Mouse (Mus musculus): ENCODE results near the gene Adi1. TPM values are rescaled to one million over a fixed set of nuclear protein-coding genes. Genes with fewer than 3 reads are reported as not detected.

The Adi1 gene
- total and polyA plus RNA-seq, 2 experiments from 2014 or later, result 6.4 to 23.4 TPM

GRCm38 (mm10) chr12:28635535-28636476 is 39.2 kb upstream of the Adi1 start, which contains the start of gene Rps7:
Gene Rps7, minus strand, starts transcription at chr12:28635953.
- no peaks in the 10 kb centered on the region for H3K27me3 ChIP-seq (ENCODE audit: insufficient read depth, low read length)
- ATAC-seq (ENCODE audit: low FRiP score) (peak; percentile 96), DNase-seq (ENCODE audit: low spot score) (peak; percentile 97)
- peak within 1 kb of the TSS; percentile 60 for H3K4me2 ChIP-seq (ENCODE audit: low read depth, low read length, poor library complexity, severe bottlenecking)
- H3K4me1 ChIP-seq (ENCODE audit: insufficient read depth, low read length), result peaks cover 5% of the 10 kb centered on the region; the same call in 1 of the 2 replicates
- H3K4me3 ChIP-seq (ENCODE audit: low read depth, low read length), result peak within 1 kb of the TSS; percentile 68
- peak within 1 kb of the TSS; percentile 83 for H3K27ac ChIP-seq (ENCODE audit: low read depth, low read length)
- H3K9me3 ChIP-seq (ENCODE audit: low read length), result no peaks in the 10 kb centered on the region
- 6% methylated on average over 69 of the region's 69 CpGs for WGBS
- H3K36me3 ChIP-seq (ENCODE audit: insufficient read depth, low read length), result peaks cover 31% of the 10 kb centered on the region
- TF ChIP-seq CTCF (IDR thresholded peaks at IDR 0.05), result no peak
- peak within 1 kb of the TSS; percentile 88 for H3K9ac ChIP-seq (replicated peaks; ENCODE audit: low read length, poor library complexity, severe bottlenecking)

GRCm38 (mm10) chr12:28636543-28636942 is 38.5 kb upstream of the Adi1 start:
- no peak for DNase-seq (ENCODE audit: low spot score)
- Histone ChIP-seq H3K4me1 (ENCODE audit: insufficient read depth, low read length) (peaks cover 5% of the 10 kb centered on the region; the same call in 1 of the 2 replicates), H3K4me3 (ENCODE audit: low read depth, low read length) (peak overlapping the region; percentile 68), H3K27ac (ENCODE audit: low read depth, low read length) (peak overlapping the region; percentile 83; the same call in 1 of the 2 replicates), H3K36me3 (ENCODE audit: insufficient read depth, low read length) (peaks cover 24% of the 10 kb centered on the region), H3K4me2 (ENCODE audit: low read depth, low read length, poor library complexity, severe bottlenecking) (peak overlapping the region; percentile 51; the same call in 1 of the 2 replicates), H3K9me3 (ENCODE audit: low read length) (no peaks in the 10 kb centered on the region), H3K9ac (replicated peaks; ENCODE audit: low read length, poor library complexity, severe bottlenecking) (no peak overlapping the region), H3K27me3 (ENCODE audit: insufficient read depth, low read length) (no peaks in the 10 kb centered on the region)
- no peak for TF ChIP-seq CTCF (IDR thresholded peaks at IDR 0.05)
- no peak for ATAC-seq (ENCODE audit: low FRiP score)
- WGBS, result 93% methylated on average over 6 of the region's 6 CpGs

- DNase-seq (ENCODE audit: low spot score) (no peak), ATAC-seq (ENCODE audit: low FRiP score) (no peak)
- Histone ChIP-seq H3K9ac (replicated peaks; ENCODE audit: low read length, poor library complexity, severe bottlenecking) (no peak overlapping the region), H3K9me3 (ENCODE audit: low read length) (no peaks in the 10 kb centered on the region), H3K36me3 (ENCODE audit: insufficient read depth, low read length) (peaks cover 3% of the 10 kb centered on the region; the same call in 1 of the 2 replicates), H3K4me3 (ENCODE audit: low read depth, low read length) (no peak overlapping the region), H3K27ac (ENCODE audit: low read depth, low read length) (no peak overlapping the region), H3K4me1 (ENCODE audit: insufficient read depth, low read length) (peaks cover 5% of the 10 kb centered on the region; the same call in 1 of the 2 replicates), H3K27me3 (ENCODE audit: insufficient read depth, low read length) (no peaks in the 10 kb centered on the region; the same call in 1 of the 2 replicates), H3K4me2 (ENCODE audit: low read depth, low read length, poor library complexity, severe bottlenecking) (no peak overlapping the region)
- 73% methylated on average over 2 of the region's 2 CpGs for WGBS
- peak; percentile 32; the same call in 1 of the 2 replicates for TF ChIP-seq CTCF (IDR thresholded peaks at IDR 0.05)
These were observed 36.3 kb upstream of the Adi1 start for GRCm38 (mm10) chr12:28638778-28639177.

GRCm38 (mm10) chr12:28649141-28650110 is 25.6 kb upstream of the Adi1 start, which contains the start of gene Rnaseh1:
Gene Rnaseh1, plus strand, starts transcription at chr12:28649602.
- Histone ChIP-seq H3K36me3 (ENCODE audit: insufficient read depth, low read length) (peaks cover 4% of the 10 kb centered on the region; the same call in 1 of the 2 replicates), H3K4me3 (ENCODE audit: low read depth, low read length) (peak within 1 kb of the TSS; percentile 79), H3K4me1 (ENCODE audit: insufficient read depth, low read length) (peaks cover 4% of the 10 kb centered on the region), H3K9ac (replicated peaks; ENCODE audit: low read length, poor library complexity, severe bottlenecking) (peak within 1 kb of the TSS; percentile 74), H3K27me3 (ENCODE audit: insufficient read depth, low read length) (no peaks in the 10 kb centered on the region), H3K9me3 (ENCODE audit: low read length) (no peaks in the 10 kb centered on the region), H3K27ac (ENCODE audit: low read depth, low read length) (peak within 1 kb of the TSS; percentile 85), H3K4me2 (ENCODE audit: low read depth, low read length, poor library complexity, severe bottlenecking) (peak within 1 kb of the TSS; percentile 67)
- peak; percentile 97 for ATAC-seq (ENCODE audit: low FRiP score)
- WGBS, result 2% methylated on average over 52 of the region's 52 CpGs
- no peak for TF ChIP-seq CTCF (IDR thresholded peaks at IDR 0.05)
- peak; percentile 95 for DNase-seq (ENCODE audit: low spot score)

- H3K4me1 ChIP-seq (ENCODE audit: insufficient read depth, low read length), result no peaks in the 10 kb centered on the region
- TF ChIP-seq CTCF (IDR thresholded peaks at IDR 0.05), result no peak
- no peaks in the 10 kb centered on the region for H3K9me3 ChIP-seq (ENCODE audit: low read length)
- H3K27me3 ChIP-seq (ENCODE audit: insufficient read depth, low read length), result no peaks in the 10 kb centered on the region
- no peak overlapping the region for H3K4me3 ChIP-seq (ENCODE audit: low read depth, low read length)
- 90% methylated on average over 4 of the region's 4 CpGs for WGBS
- DNase-seq (ENCODE audit: low spot score) (no peak), ATAC-seq (ENCODE audit: low FRiP score) (no peak)
- H3K27ac ChIP-seq (ENCODE audit: low read depth, low read length), result no peak overlapping the region
- H3K9ac ChIP-seq (replicated peaks; ENCODE audit: low read length, poor library complexity, severe bottlenecking), result no peak overlapping the region
- no peak overlapping the region for H3K4me2 ChIP-seq (ENCODE audit: low read depth, low read length, poor library complexity, severe bottlenecking)
- H3K36me3 ChIP-seq (ENCODE audit: insufficient read depth, low read length), result peaks cover 19% of the 10 kb centered on the region
These were observed 12.4 kb upstream of the Adi1 start for GRCm38 (mm10) chr12:28662628-28663027.

Data from midbrain, postnatal 0 days (tissue).